Mouse (Mus musculus): Measurements from ENCODE around the gene Fgfr2. TPM values are rescaled to one million over a fixed set of nuclear protein-coding genes. Genes with fewer than 3 reads are reported as not detected.
A peak's percentile ranks its signal among the peaks of the same experiment; 100 is the strongest.

The Fgfr2 gene
- polyA plus RNA-seq, 1 experiment = 0.17 TPM

GRCm38 (mm10) chr7:131371880-131372651 lies 1751.1 kb downstream of the Fgfr2 start:
- Histone ChIP-seq H3ac (ENCODE audit: control insufficient read depth, insufficient read length) (peak overlapping the region; percentile 85), H3K4me2 (ENCODE audit: low read depth) (peak overlapping the region; percentile 89), H3K27me3 (ENCODE audit: control insufficient read depth, insufficient read depth, insufficient read length) (no peaks in the 10 kb centered on the region), H3K4me3 (peak overlapping the region; percentile 37), H3K79me2 (ENCODE audit: control insufficient read depth, insufficient read depth) (peaks cover 6% of the 10 kb centered on the region), H3K36me3 (ENCODE audit: control insufficient read depth, insufficient read depth) (no peaks in the 10 kb centered on the region)
- TF ChIP-seq REST (IDR thresholded peaks at IDR 0.05; ENCODE audit: insufficient read depth, insufficient read length) = no peak
- TF ChIP-seq MYOG (IDR thresholded peaks at IDR 0.05; ENCODE audit: control insufficient read depth in 1 of 3, insufficient read depth in 1 of 3, insufficient read length in 2 of 3, low read depth in 2 of 3) = no peak
- TF ChIP-seq POLR2AphosphoS2 (IDR thresholded peaks at IDR 0.05; ENCODE audit: insufficient read length, low read depth) = no peak
- no peak for TF ChIP-seq E2F4 (IDR thresholded peaks at IDR 0.05; ENCODE audit: insufficient read depth)
- TF ChIP-seq MAX (IDR thresholded peaks at IDR 0.05; ENCODE audit: low read depth) = no peak
- no peak for TF ChIP-seq SRF (IDR thresholded peaks at IDR 0.05; ENCODE audit: control insufficient read depth, insufficient read length, low read depth)
- no peak for TF ChIP-seq POLR2A (IDR thresholded peaks at IDR 0.05; ENCODE audit: insufficient read length, low read depth)
- TF ChIP-seq MYOD1 (IDR thresholded peaks at IDR 0.05; ENCODE audit: control insufficient read depth in 1 of 3, insufficient read length in 2 of 3, low read depth in 2 of 3) = no peak
- no peak for TF ChIP-seq CEBPB (IDR thresholded peaks at IDR 0.05; ENCODE audit: insufficient read depth, poor library complexity, severe bottlenecking)
- TF ChIP-seq TCF3 (IDR thresholded peaks at IDR 0.05; ENCODE audit: insufficient read length, low read depth) = no peak
- no peak for TF ChIP-seq USF1 (IDR thresholded peaks at IDR 0.05; ENCODE audit: low read depth)
- no peak for TF ChIP-seq TCF12 (IDR thresholded peaks at IDR 0.05; ENCODE audit: insufficient read depth, poor library complexity, severe bottlenecking)

DNA sequence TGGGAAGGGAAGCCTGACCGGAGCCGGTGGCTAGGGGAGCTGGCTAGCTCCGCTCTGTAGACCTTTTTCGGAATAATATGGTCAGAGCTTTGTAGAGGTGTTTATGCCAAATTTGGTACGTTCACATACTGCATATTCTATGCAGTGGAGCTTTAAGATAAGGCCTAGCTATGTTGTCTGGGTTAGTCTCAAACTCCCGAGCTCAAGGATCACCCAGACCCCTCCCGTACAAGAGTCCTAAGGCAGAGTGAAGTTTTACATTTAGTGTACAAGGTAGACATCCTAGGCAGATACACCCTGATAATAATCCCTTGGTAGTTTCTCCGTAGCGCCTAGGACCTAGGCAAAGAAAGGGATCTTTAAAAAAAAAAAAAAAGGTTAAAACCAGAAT lies 1751.7 kb downstream of the Fgfr2 start:
- Histone ChIP-seq H3K27me3 (ENCODE audit: control insufficient read depth, insufficient read depth, insufficient read length) (no peaks in the 10 kb centered on the region), H3K36me3 (ENCODE audit: control insufficient read depth, insufficient read depth) (no peaks in the 10 kb centered on the region), H3K4me2 (ENCODE audit: low read depth) (peak overlapping the region; percentile 89), H3ac (ENCODE audit: control insufficient read depth, insufficient read length) (peak overlapping the region; percentile 85), H3K4me3 (peak overlapping the region; percentile 37), H3K79me2 (ENCODE audit: control insufficient read depth, insufficient read depth) (peaks cover 6% of the 10 kb centered on the region)
- TF ChIP-seq USF1 (IDR thresholded peaks at IDR 0.05; ENCODE audit: low read depth) (no peak), CEBPB (IDR thresholded peaks at IDR 0.05; ENCODE audit: insufficient read depth, poor library complexity, severe bottlenecking) (no peak), MAX (IDR thresholded peaks at IDR 0.05; ENCODE audit: low read depth) (no peak), POLR2A (IDR thresholded peaks at IDR 0.05; ENCODE audit: insufficient read length, low read depth) (no peak), TCF3 (IDR thresholded peaks at IDR 0.05; ENCODE audit: insufficient read length, low read depth) (no peak), POLR2AphosphoS2 (IDR thresholded peaks at IDR 0.05; ENCODE audit: insufficient read length, low read depth) (no peak), MYOG (IDR thresholded peaks at IDR 0.05; ENCODE audit: control insufficient read depth in 1 of 3, insufficient read depth in 1 of 3, insufficient read length in 2 of 3, low read depth in 2 of 3) (no peak), REST (IDR thresholded peaks at IDR 0.05; ENCODE audit: insufficient read depth, insufficient read length) (no peak), MYOD1 (IDR thresholded peaks at IDR 0.05; ENCODE audit: control insufficient read depth in 1 of 3, insufficient read length in 2 of 3, low read depth in 2 of 3) (no peak), E2F4 (IDR thresholded peaks at IDR 0.05; ENCODE audit: insufficient read depth) (no peak), SRF (IDR thresholded peaks at IDR 0.05; ENCODE audit: control insufficient read depth, insufficient read length, low read depth) (no peak), TCF12 (IDR thresholded peaks at IDR 0.05; ENCODE audit: insufficient read depth, poor library complexity, severe bottlenecking) (no peak)

DNA sequence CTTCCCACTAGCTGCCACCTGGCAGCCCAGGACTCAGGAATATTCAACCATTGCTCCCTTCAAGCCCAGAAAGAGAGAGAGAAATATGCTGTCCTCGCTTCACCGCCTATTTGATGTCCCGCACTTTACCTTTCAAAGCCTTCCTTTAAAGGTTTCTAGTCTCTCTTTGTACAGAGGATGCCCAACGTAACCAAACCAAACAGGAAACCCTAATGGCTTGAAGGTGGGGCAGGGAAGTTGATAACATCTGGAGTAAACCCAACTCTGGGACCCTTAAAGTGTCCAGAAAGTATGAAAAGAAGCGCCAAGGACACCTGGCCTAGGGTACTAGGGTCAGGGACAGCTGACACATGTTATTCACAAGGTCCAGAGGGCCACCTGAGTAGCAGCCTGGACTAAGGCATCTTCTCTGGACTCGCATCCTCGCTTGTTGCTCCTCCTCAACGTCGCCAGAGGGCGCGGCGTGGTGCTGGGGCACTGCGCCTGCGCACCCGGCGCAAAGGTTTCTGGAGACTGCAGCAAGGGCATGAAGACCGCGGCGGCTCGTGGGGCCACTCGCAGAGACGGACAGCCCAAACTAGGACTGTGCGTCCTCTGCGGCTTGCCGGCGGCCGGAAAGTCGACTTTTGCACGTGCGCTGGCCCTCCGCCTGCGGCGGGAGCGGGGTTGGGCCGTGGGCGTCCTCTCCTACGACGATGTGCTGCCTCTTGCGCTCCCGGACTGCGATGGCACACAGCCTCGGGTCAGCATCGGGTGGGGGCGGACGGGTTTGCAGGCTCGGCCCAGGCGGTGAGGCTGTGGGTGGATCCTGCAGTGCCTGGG lies 1752.3 kb downstream of the Fgfr2 start, which contains the start of gene Pstk:
TSS of gene Pstk (plus strand) at position 494 of the 822 bp plus-strand sequence.
- H3K4me2 ChIP-seq (ENCODE audit: low read depth) = peak within 1 kb of the TSS; percentile 89
- no peaks in the 10 kb centered on the region for H3K36me3 ChIP-seq (ENCODE audit: control insufficient read depth, insufficient read depth)
- H3K27me3 ChIP-seq (ENCODE audit: control insufficient read depth, insufficient read depth, insufficient read length) = no peaks in the 10 kb centered on the region
- peak within 1 kb of the TSS; percentile 85 for H3ac ChIP-seq (ENCODE audit: control insufficient read depth, insufficient read length)
- TF ChIP-seq POLR2A (IDR thresholded peaks at IDR 0.05; ENCODE audit: insufficient read length, low read depth) (peak; percentile 99), E2F4 (IDR thresholded peaks at IDR 0.05; ENCODE audit: insufficient read depth) (no peak), MYOG (IDR thresholded peaks at IDR 0.05; ENCODE audit: control insufficient read depth in 1 of 3, insufficient read depth in 1 of 3, insufficient read length in 2 of 3, low read depth in 2 of 3) (peak in 2 of 3 experiments; percentile 18 to 41), REST (IDR thresholded peaks at IDR 0.05; ENCODE audit: insufficient read depth, insufficient read length) (no peak), MYOD1 (IDR thresholded peaks at IDR 0.05; ENCODE audit: control insufficient read depth in 1 of 3, insufficient read length in 2 of 3, low read depth in 2 of 3) (peak in 2 of 3 experiments; percentile 1 to 19), POLR2AphosphoS2 (IDR thresholded peaks at IDR 0.05; ENCODE audit: insufficient read length, low read depth) (peak; percentile 96), SRF (IDR thresholded peaks at IDR 0.05; ENCODE audit: control insufficient read depth, insufficient read length, low read depth) (no peak)
- H3K4me3 ChIP-seq = peak within 1 kb of the TSS; percentile 37
- peaks cover 6% of the 10 kb centered on the region for H3K79me2 ChIP-seq (ENCODE audit: control insufficient read depth, insufficient read depth)

DNA sequence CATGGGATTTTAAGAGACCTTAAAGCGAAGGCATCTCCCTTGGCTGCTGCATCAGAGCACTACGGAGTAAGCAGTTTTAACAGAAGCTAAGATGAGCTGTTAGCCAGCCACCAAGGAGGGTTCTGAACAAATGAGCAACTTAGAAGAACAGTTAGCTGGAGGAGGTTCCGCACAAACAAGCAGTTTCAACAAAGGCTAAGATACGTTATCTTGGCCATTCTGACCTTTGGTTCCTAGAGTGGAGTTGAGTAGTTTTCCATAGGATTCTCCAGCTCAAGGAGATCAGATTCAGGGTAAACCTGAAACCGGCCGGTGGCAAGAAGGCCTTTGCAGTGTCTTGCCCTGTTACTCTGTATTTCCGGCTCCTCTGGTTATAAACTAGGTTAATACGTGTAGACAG lies 1759.0 kb downstream of the Fgfr2 start:
- TF ChIP-seq REST (IDR thresholded peaks at IDR 0.05; ENCODE audit: insufficient read depth, insufficient read length) (no peak), CEBPB (IDR thresholded peaks at IDR 0.05; ENCODE audit: insufficient read depth, poor library complexity, severe bottlenecking) (no peak)
- H3ac ChIP-seq (ENCODE audit: control insufficient read depth, insufficient read length) = no peak overlapping the region
- no peak overlapping the region for H3K4me3 ChIP-seq
- peaks cover 16% of the 10 kb centered on the region for H3K79me2 ChIP-seq (ENCODE audit: control insufficient read depth, insufficient read depth)
- no peak overlapping the region for H3K4me2 ChIP-seq (ENCODE audit: low read depth)
- peaks cover 5% of the 10 kb centered on the region for H3K36me3 ChIP-seq (ENCODE audit: control insufficient read depth, insufficient read depth)
- H3K27me3 ChIP-seq (ENCODE audit: control insufficient read depth, insufficient read depth, insufficient read length) = no peaks in the 10 kb centered on the region
